Mouse (Mus musculus) layer of hippocampus, adult 9-10 months (tissue): ENCODE data around the gene Olfr643.
"Not testable (repeated sequence)": the region's sequence is repeated elsewhere in the genome, so short reads cannot be mapped to it uniquely, and the experiment has no call there.

ENCODE experiments used
- DNase-seq: peaks from one replicate; pipeline ENCODE4 v3.0.0; 2022; ENCODE audit warnings: low spot score

Olfr643 gene

DNA sequence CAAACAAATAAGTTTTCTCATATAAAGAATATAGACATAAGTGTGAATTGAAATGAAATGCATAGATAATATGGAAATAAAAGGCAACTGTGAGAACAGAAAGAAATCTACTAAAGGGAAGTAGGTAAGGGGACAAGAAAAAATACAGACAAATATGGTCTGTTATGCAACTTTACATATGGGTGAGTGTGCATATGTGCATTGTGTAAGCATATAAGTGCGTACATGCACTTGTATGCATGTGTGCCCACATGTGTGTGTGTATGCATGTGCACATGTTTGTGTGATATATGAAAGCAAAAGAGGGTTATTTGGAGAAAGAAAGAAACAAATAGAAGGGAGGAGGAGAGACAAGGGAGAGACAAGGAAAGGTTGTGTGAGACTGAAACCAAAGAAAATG lies 118.3 kb downstream of the Olfr643 start:
- no peak for DNase-seq

DNA sequence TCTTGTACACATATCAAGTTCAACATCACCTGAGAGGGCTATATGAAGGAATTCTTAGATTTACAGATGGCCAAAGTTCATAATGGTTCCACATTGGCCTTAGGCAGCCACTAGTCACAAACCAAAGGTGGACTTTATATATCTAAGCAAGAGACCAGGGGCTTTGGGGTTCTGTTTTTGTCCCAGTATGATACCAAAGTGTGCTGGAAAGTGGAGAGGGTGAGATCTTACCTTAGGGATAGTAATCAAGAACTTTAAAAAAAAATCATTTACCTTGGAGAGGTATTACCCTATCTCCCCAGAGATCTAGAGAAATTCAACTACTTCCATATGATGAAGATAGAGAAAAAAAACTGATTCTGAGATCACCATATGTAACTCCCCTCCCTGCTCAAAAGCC lies 120.0 kb downstream of the Olfr643 start, which contains the start of gene Olfr639:
Gene Olfr639, minus strand, starts transcription at position 101 of the 400 bp plus-strand sequence.
- no peak for DNase-seq

DNA sequence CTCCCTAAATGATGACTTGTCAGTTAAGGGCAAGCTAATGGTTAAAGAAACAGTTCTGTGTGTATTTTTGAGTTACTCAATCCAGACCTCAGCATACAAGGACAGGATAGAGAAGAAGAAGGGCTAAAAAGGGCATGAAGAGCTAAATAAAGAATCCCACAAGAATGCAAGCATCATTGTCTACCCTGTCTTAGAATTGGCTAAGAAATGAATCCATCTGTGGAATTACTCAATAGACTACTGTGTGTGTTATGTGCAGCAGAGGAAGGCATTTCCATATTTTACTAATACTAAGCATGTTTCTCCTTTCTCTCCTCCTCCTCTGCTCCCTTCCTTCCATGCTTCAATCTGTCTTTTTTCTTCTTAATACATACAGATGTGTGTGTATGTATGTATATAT lies 138.1 kb downstream of the Olfr643 start:
- DNase-seq: no peak

DNA sequence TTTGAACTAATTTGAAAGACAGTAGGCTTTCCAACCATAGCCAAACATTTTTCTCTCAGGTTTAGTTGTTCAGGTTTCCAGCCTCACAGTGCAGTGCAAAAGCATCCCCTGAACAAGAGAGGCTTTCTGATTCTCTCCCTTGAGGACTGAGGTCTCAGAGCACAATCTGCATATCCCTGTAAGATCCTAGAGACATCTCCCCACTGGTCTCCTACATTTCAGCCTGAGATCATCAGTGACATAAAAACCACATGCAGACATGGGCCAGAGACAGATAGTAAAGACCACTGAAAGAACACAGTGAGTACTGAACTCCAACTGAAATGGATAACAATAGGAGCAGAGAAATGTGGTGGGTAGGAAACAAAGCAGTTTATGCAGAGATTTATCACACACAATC lies 138.8 kb downstream of the Olfr643 start, which contains the start of gene Olfr638:
Gene Olfr638, plus strand, starts transcription at position 301 of the 400 bp plus-strand sequence.
- no peak for DNase-seq

DNA sequence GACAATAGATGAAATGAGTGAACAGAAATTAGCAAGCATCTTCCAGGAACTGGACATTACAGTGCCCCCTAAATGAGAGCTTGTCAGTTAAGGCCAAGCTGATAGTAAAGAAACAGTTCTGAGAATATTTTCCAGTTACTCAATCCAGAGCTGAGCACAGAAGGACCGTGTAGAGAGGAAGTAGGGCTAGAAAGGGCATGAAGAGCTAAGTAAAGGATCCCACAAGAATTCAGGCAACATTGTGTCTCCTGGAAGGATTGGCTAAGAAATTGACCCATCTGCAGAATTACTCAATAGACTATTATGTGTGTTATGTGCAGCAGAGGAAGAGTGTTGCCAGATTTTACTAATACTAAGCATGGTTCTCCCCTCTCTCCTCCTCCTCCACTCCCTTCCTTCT lies 165.4 kb downstream of the Olfr643 start:
- DNase-seq: no peak

DNA sequence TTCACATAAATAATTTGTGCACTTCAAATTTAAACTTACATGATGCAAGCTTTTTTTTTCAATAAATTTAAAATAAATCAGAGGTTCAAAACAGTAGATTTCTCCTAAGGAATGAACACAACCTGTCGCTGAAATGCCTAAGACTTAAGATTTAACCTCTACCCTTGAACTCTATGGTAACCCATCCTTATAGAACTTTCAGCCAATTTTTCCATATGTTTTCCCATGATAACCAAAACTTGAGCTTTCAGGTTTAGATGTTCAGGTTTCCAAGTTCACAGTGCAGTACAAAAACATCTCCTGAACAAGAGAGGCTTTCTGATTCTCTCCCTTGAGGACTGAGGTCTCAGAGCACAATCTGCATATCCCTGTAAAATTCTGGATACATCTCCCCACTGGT lies 166.4 kb downstream of the Olfr643 start, which contains the start of gene Olfr635:
Gene Olfr635, plus strand, starts transcription at position 301 of the 400 bp plus-strand sequence.
- no peak for DNase-seq

DNA sequence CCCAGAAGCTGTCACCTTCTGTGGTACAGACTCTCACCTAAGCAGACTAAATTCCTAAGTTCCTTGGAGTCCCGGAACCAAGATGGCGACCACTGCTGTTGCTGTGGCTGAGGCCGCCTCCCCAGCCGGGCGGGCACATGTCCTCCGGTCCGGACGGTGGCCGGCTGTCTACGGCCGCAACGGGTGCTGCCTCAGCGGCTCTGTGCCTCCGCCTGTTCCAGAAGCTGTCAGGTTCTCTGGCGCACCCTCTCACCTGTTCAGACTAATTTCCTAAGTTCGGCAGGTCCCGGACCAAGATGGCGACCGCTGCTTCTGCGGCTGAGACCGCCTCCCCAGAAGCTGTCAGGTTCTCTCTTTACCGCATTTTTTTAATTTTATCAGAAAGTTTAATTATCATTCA lies 170.3 kb downstream of the Olfr643 start:
- not testable (repeated sequence) for DNase-seq
